Mouse (Mus musculus): ENCODE measurements around the gene Mgat3. TPM values are rescaled to one million over a fixed set of nuclear protein-coding genes. Genes with fewer than 3 reads are reported as not detected.

Gene Mgat3
- polyA plus RNA-seq, 1 experiment from 2014 or later, result 8.8 TPM

Other genes with a start within 250 kb of the Mgat3 start
- 2.5 and 3.3 TPM in 2 replicates for gene Cbx7, start 202.6 kb upstream of the Mgat3 start, polyA plus RNA-seq (2014; fragmentation: Nextera tagmentation; extraction: Ambion mirVana)
- gene Pdgfb, start 158.7 kb upstream of the Mgat3 start, polyA plus RNA-seq (2014; fragmentation: Nextera tagmentation; extraction: Ambion mirVana), result 2.8 and 2.9 TPM in 2 replicates
- gene Syngr1, start 82.4 kb upstream of the Mgat3 start, polyA plus RNA-seq (2014; fragmentation: Nextera tagmentation; extraction: Ambion mirVana), result 11.3 and 13.6 TPM in 2 replicates
- gene Rpl3, start 81.9 kb upstream of the Mgat3 start, polyA plus RNA-seq (2014; fragmentation: Nextera tagmentation; extraction: Ambion mirVana), result 1,023 and 1,042 TPM in 2 replicates
- gene Tab1, start 40.6 kb upstream of the Mgat3 start, polyA plus RNA-seq (2014; fragmentation: Nextera tagmentation; extraction: Ambion mirVana), result 36.7 and 40.0 TPM in 2 replicates
- 47.0 and 47.1 TPM in 2 replicates for gene Mief1, start 60.3 kb downstream of the Mgat3 start, polyA plus RNA-seq (2014; fragmentation: Nextera tagmentation; extraction: Ambion mirVana)
- gene AC140267.1, start 62.1 kb downstream of the Mgat3 start, polyA plus RNA-seq (2014; fragmentation: Nextera tagmentation; extraction: Ambion mirVana), result not detected in 2 replicates
- gene Atf4, start 81.5 kb downstream of the Mgat3 start, polyA plus RNA-seq (2014; fragmentation: Nextera tagmentation; extraction: Ambion mirVana), result 139 and 144 TPM in 2 replicates
- 69.1 and 69.4 TPM in 2 replicates for gene Rps19bp1, start 90.6 kb downstream of the Mgat3 start, polyA plus RNA-seq (2014; fragmentation: Nextera tagmentation; extraction: Ambion mirVana)
- gene Cacna1i, start 113.5 kb downstream of the Mgat3 start, polyA plus RNA-seq (2014; fragmentation: Nextera tagmentation; extraction: Ambion mirVana), result 0.12 and 0.17 TPM in 2 replicates

Data from forebrain, embryonic 11.5 days (tissue).